Mouse (Mus musculus) liver, adult 2 months (tissue): ENCODE data around the gene Prkag1. TPM values are rescaled to one million over a fixed set of nuclear protein-coding genes. Genes with fewer than 3 reads are reported as not detected.
"Not testable (repeated sequence)": the region's sequence is repeated elsewhere in the genome, so short reads cannot be mapped to it uniquely, and the experiment has no call there.

Experiments
- DNase-seq: peaks from one replicate; pipeline ENCODE4 v3.0.0-alpha.2; 2011; ENCODE audit warnings: low read depth, low spot score; ENCODE audit errors: extremely low read depth
- H3K27ac ChIP-seq: fragments of 200-500 bp; replicated peaks from 2 replicates; pipeline ENCODE4 v1.5.1; 2012; ENCODE audit warnings: low read depth, mild to moderate bottlenecking, control low read depth, inconsistent platforms, low read length; ENCODE audit not compliant: insufficient read depth
- H3K27me3 ChIP-seq: fragments of 200-500 bp; 2 replicates; pipeline ENCODE4 v1.6.1; 2012; ENCODE audit warnings: mild to moderate bottlenecking, moderate library complexity, low read length, inconsistent platforms; ENCODE audit not compliant: control insufficient read depth, insufficient read depth
- H3K36me3 ChIP-seq: fragments of 200-500 bp; 2 replicates; pipeline ENCODE4 v1.6.1; 2012; ENCODE audit warnings: low read length, inconsistent platforms; ENCODE audit not compliant: control insufficient read depth, insufficient read depth
- H3K4me1 ChIP-seq: fragments of 200-500 bp; 2 replicates; pipeline ENCODE4 v1.6.1; 2011; ENCODE audit warnings: low read length; ENCODE audit not compliant: control insufficient read depth, insufficient read depth
- H3K4me3 ChIP-seq: fragments of 200-500 bp; 2 replicates; pipeline ENCODE4 v1.5.1; 2011; ENCODE audit warnings: low read depth, mild to moderate bottlenecking, control low read depth, low read length, moderate library complexity; ENCODE audit not compliant: insufficient read depth
- H3K79me2 ChIP-seq: fragments of 200-500 bp; 2 replicates; pipeline ENCODE4 v1.6.1; 2012; ENCODE audit warnings: inconsistent platforms, mild to moderate bottlenecking, low read length, moderate library complexity; ENCODE audit not compliant: control insufficient read depth, insufficient read depth
- H3K9ac ChIP-seq: fragments of 200-500 bp; 2 replicates; pipeline ENCODE4 v1.6.1; 2012; ENCODE audit warnings: low read depth, mild to moderate bottlenecking, control low read depth, inconsistent platforms, low read length
- CTCF ChIP-seq: fragments of 200-500 bp; IDR thresholded peaks from 2 replicates; pipeline ENCODE4 v1.5.1; 2011; ENCODE audit warnings: low read depth, low read length, control low read depth
- POLR2A ChIP-seq: fragments of 200-500 bp; IDR thresholded peaks from 2 replicates; pipeline ENCODE4 v1.6.1; 2011; ENCODE audit warnings: low read length, control low read depth; ENCODE audit not compliant: insufficient read depth; ENCODE audit errors: extremely low read depth
- WGBS: fragments of 180-500 bp; shearing (Covaris S2); methylation state at CpG from one replicate; pipeline ENCODE4 v1.1.7; 2018; 5-methylcytosine and 5-hydroxymethylcytosine counted together
- polyA plus RNA-seq: library from polyadenylated mRNA; depleted of rRNA; stranded (reverse); fragments of >200 nt; gene quantifications from 2 replicates; pipeline ENCODE4 v1.2.3, GENCODE M21; 2012
- total RNA-seq: library from RNA; depleted of rRNA; stranded (reverse); fragments of >200 nt; gene quantifications from 2 replicates; pipeline ENCODE4 v1.2.3, GENCODE M21; 2014

Gene Prkag1
- total and polyA plus RNA-seq, 2 experiments, result 37.7 to 41.4 TPM

DNA sequence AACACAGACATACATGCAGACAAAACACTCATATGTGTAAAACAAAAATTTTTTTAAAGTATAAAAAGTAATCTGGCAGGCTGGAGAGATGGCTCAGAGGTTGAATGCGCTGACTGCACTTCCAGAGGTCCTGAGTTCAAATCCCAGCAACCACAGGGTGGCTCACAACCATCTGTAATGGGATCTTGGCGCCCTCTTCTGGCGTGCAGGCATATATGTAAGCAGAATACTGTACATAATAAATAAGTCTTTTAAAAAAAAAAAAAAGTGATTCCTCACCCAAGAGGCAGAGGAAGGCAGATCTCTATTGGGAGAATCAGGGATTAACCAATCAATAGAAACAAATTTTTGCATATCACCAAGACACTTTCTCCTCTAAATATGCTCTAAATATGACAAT lies 7.9 kb downstream of the Prkag1 start:
- Histone ChIP-seq H3K27me3 (no peaks in the 10 kb centered on the region), H3K27ac (no peak overlapping the region), H3K4me3 (no peak overlapping the region), H3K4me1 (no peaks in the 10 kb centered on the region), H3K36me3 (peaks cover 28% of the 10 kb centered on the region), H3K9ac (no peak overlapping the region), H3K79me2 (peaks cover 7% of the 10 kb centered on the region; the same call in 1 of the 2 replicates)
- no peak for DNase-seq
- TF ChIP-seq POLR2A (no peak), CTCF (peak; percentile 32)
- WGBS, result 83% methylated on average over 3 of the region's 3 CpGs

DNA sequence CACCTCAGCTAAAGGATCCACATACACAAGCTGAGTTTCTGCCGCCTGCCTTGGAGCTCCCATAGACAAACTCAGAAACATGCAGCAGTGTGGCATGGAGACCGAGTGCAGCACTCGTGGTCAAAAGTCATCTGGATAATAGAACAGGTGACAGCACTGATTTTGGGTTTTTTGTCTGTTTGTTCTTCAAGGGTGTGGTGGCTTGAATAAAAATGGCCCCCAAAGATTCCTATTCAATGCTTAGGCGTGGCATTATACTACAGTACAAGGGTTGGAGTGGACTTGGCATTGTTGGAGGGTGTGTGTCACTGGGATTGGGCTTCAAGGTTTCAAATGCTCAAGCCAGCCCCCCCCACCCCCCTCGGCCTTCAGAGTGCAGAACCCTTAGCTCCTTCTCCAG lies 9.2 kb downstream of the Prkag1 start:
- Histone ChIP-seq H3K27ac (no peak overlapping the region), H3K4me1 (no peaks in the 10 kb centered on the region), H3K9ac (no peak overlapping the region), H3K27me3 (no peaks in the 10 kb centered on the region), H3K79me2 (peaks cover 3% of the 10 kb centered on the region; the same call in 1 of the 2 replicates), H3K36me3 (peaks cover 28% of the 10 kb centered on the region), H3K4me3 (no peak overlapping the region)
- DNase-seq, result no peak
- 92% methylated on average over 5 of the region's 5 CpGs for WGBS
- TF ChIP-seq CTCF (no peak), POLR2A (no peak)

DNA sequence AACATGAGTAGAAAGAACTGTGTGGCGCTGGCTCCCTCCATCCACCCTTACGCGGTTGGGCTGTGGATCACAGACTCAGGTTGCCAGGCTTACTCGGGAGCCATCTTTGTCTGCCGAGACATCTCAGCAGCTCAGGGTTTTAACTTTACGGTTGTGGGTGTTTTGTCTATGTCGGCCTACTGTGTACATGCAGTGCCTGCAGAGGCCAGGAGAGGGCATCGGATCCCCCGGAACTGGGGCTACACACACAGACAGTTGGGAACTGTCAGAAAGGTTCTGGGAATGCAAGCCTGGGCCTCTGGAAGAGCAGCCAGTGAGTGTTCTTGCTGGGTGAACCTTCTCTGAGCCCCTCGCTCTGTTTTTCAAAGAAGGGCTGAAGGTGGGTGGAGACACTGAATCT lies 9.9 kb downstream of the Prkag1 start:
- peak; percentile 69 for TF ChIP-seq CTCF
- TF ChIP-seq POLR2A, result no peak
- 0 out of 2 replicates have a peak, but pooled peaks cover 3% of the 10 kb centered on the region for H3K79me2 ChIP-seq
- no peak overlapping the region for H3K9ac ChIP-seq
- H3K36me3 ChIP-seq, result peaks cover 29% of the 10 kb centered on the region
- H3K4me3 ChIP-seq, result no peak overlapping the region
- DNase-seq, result no peak
- 73% methylated on average over 10 of the region's 10 CpGs for WGBS
- H3K27me3 ChIP-seq, result no peaks in the 10 kb centered on the region
- H3K4me1 ChIP-seq, result no peaks in the 10 kb centered on the region
- no peak overlapping the region for H3K27ac ChIP-seq

DNA sequence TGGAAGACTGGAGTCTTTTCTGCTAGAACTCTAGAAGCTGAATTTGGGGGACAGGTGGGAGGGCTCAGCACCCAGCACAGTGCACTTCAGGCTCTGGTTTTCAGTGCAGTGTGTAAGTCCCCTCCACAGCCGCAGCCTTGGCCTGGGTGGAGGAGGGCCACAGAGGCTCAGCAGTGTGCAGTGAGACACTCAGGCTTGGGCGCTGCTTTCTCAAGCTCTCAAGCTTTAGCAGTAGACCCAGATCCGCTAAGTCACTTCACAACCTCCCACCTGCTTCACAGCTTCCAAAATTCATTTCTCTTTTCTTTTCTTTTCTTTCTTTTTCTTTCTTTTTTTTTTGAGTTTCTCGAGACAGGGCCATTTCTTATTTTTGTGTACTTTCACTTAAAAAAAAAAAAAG lies 10.4 kb downstream of the Prkag1 start:
- H3K27me3 ChIP-seq, result no peaks in the 10 kb centered on the region
- no peak for DNase-seq
- peaks cover 32% of the 10 kb centered on the region for H3K36me3 ChIP-seq
- 0 out of 2 replicates have a peak, but pooled peaks cover 3% of the 10 kb centered on the region for H3K79me2 ChIP-seq
- 92% methylated on average over 4 of the region's 4 CpGs for WGBS
- TF ChIP-seq POLR2A (no peak), CTCF (no peak)
- H3K4me3 ChIP-seq, result no peak overlapping the region
- H3K9ac ChIP-seq, result no peak overlapping the region
- H3K27ac ChIP-seq, result no peak overlapping the region
- no peaks in the 10 kb centered on the region for H3K4me1 ChIP-seq

DNA sequence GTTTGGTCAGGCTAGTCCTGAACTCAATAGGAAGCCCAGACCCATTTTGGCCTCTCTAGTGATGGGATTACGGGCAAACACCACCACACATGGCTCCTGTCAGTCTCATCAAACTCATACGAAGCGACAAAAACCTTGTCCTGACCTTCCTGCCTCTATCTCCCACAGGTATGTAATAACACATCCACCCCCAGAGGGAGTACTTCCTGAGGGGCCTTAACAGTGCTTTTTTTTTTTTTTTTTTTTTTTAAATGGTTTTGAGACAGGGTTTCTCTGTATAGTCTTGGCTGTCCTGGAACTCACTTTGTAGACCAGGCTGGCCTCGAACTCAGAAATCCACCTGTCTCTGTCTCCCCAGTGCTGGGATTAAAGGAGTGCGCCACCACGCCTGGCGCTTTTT lies 13.2 kb downstream of the Prkag1 start:
- Histone ChIP-seq H3K4me3 (no peak overlapping the region), H3K27me3 (no peaks in the 10 kb centered on the region), H3K27ac (no peak overlapping the region), H3K36me3 (peaks cover 38% of the 10 kb centered on the region), H3K79me2 (no peaks in the 10 kb centered on the region), H3K9ac (no peak overlapping the region), H3K4me1 (no peaks in the 10 kb centered on the region)
- TF ChIP-seq CTCF (no peak), POLR2A (no peak)
- 95% methylated on average over 7 of the region's 7 CpGs for WGBS
- no peak for DNase-seq

DNA sequence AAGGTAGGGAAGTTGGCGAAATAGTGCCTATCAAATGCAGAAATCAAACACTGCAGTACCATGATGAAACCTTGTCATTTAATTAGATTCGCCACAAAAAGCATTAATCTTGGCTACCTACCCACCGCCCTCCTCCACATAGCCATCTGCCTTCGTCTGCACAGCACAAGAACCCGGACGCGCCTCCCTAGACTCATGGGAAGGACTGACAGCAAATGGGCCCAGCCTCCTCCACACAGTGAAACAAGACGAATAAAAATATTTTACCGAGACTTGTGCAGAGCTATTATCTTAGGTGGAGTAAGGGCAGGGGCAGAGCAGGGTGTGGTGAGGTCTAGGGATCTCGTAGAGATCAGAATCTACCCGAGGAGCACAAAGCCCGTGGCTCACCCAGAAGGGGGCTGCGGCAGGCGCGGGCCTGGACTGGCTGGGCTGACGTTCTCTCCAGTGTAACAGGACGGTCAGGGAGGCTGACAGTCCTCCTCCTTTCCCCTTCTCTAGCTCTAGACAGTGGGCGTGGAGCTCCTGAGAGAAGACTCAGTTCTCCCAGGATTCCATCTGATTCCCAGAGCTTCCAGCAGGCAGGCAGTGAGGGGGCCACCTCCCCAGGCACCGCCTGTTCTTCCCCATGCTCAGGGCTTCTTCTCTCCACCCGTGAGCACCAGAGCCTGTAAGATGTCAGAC lies 18.4 kb downstream of the Prkag1 start:
- TF ChIP-seq POLR2A (no peak), CTCF (no peak)
- H3K9ac ChIP-seq, result no peak overlapping the region
- H3K79me2 ChIP-seq, result no peaks in the 10 kb centered on the region
- no peak overlapping the region for H3K4me3 ChIP-seq
- H3K27ac ChIP-seq, result no peak overlapping the region
- 95% methylated on average over 20 of the region's 20 CpGs for WGBS
- peaks cover 5% of the 10 kb centered on the region; the same call in 1 of the 2 replicates for H3K27me3 ChIP-seq
- H3K36me3 ChIP-seq, result peaks cover 26% of the 10 kb centered on the region
- no peak for DNase-seq
- H3K4me1 ChIP-seq, result no peaks in the 10 kb centered on the region

DNA sequence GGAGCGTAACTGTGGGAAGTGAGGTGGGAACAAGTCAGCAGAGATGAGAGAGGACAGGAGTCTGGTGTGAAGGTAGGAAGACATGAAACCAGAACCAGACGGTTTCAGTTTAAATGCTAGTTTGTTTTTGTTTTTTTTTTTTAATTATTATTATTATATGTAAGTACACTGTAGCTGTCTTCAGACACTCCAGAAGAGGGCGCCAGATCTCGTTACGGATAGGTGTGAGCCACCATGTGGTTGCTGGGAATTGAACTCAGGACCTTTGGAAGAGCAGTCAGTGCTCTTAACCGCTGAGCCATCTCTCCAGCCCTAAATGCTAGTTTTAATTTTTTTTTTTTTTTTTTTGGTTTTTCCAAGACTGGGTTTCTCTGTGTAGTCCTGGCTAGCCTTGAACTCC lies 21.1 kb downstream of the Prkag1 start:
- not testable (repeated sequence) for H3K4me1 ChIP-seq, H3K79me2 ChIP-seq, H3K4me3 ChIP-seq, H3K9ac ChIP-seq, DNase-seq, H3K27ac ChIP-seq
- Histone ChIP-seq H3K36me3 (peaks cover 16% of the 10 kb centered on the region), H3K27me3 (peaks cover 25% of the 10 kb centered on the region)
- WGBS, result 84% methylated on average over 6 of the region's 6 CpGs
